In the genomic region with DNA sequence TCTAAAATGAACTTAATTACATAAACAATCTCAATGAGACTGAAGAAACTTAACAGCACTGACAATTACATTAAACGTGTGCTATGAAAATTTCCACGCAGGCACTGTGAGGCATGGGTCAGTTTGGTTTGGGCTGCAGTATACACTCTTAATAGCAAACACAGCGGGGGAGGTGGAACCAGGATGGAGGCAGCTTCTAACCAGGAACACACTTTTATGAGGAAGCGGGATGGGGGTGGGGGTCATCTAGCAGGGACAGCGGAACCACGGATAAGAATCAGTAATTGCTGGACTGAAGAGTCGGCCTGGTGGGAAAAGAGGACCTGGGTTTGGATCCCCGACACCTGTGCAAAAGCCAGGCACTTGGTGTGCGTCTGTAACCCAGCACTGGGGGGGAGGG, we compare ENCODE assay signal across 23 mouse cellular contexts. TPM values are rescaled to one million over a fixed set of nuclear protein-coding genes. Genes with fewer than 3 reads are reported as not detected.
DNase-seq lines count a peak whose midpoint lies in the region; ATAC-seq and TF ChIP-seq lines count a peak whose summit lies in the region.
"Had no signal": no experiment of that assay in that cellular context is flagged by ENCODE, and none has a peak within 500 bp of the region (broad histone marks: within the 10 kb centered on the region; RNA-seq: fewer than 3 reads in every experiment).

No protein-coding gene starts in this region.

- H3K9me3 ChIP-seq in kidney, embryonic 15.5 days (replicated peaks): no peaks in the 10 kb centered on the region
- H3K9me3 ChIP-seq in kidney, postnatal 0 days (replicated peaks; ENCODE audit: low read length): no peaks in the 10 kb centered on the region
- H3K9me3 ChIP-seq in limb, embryonic 10.5 days (replicated peaks): no peaks in the 10 kb centered on the region
- H3K9me3 ChIP-seq in lung, postnatal 0 days (ENCODE audit: low read length): no peaks in the 10 kb centered on the region
- H3K9me3 ChIP-seq: hindbrain, embryonic 12.5 days; hindbrain, embryonic 15.5 days had no signal

- H3K36me3 ChIP-seq in kidney, embryonic 15.5 days: peaks cover 17% of the 10 kb centered on the region; the same call in 1 of the 2 replicates
- H3K36me3 ChIP-seq in kidney, postnatal 0 days (ENCODE audit: insufficient read depth, low read length): no peaks in the 10 kb centered on the region
- H3K36me3 ChIP-seq in limb, embryonic 10.5 days: peaks cover 7% of the 10 kb centered on the region
- no peaks in the 10 kb centered on the region for H3K36me3 ChIP-seq in lung, postnatal 0 days (ENCODE audit: insufficient read depth, low read length)
- H3K36me3 ChIP-seq: hindbrain, embryonic 12.5 days; hindbrain, embryonic 15.5 days had no signal

- H3K4me1 ChIP-seq in kidney, embryonic 15.5 days: peaks cover 23% of the 10 kb centered on the region
- no peaks in the 10 kb centered on the region for H3K4me1 ChIP-seq in kidney, postnatal 0 days (replicated peaks; ENCODE audit: insufficient read depth, low read length)
- peaks cover 37% of the 10 kb centered on the region for H3K4me1 ChIP-seq in limb, embryonic 10.5 days
- no peaks in the 10 kb centered on the region for H3K4me1 ChIP-seq in lung, postnatal 0 days (ENCODE audit: insufficient read depth, low read depth, low read length)
- H3K4me1 ChIP-seq: hindbrain, embryonic 15.5 days had no signal

- no peak for ATAC-seq in kidney, embryonic 15.5 days (replicated peaks; ENCODE audit: low FRiP score)
- ATAC-seq in kidney, postnatal 0 days (replicated peaks; ENCODE audit: low FRiP score, low read depth): no peak
- no peak for ATAC-seq in lung, postnatal 0 days
- ATAC-seq: CD4-positive, CD25-positive, alpha-beta regulatory T cell, adult 4 months; forebrain, embryonic 14.5 days; forebrain, postnatal 0 days had no signal

- DNase-seq in kidney, adult 11 months: no peak
- no peak for DNase-seq in kidney, postnatal 0 days (ENCODE audit: low spot score)
- DNase-seq in kidney, postnatal 14 days: peak; percentile 56
- DNase-seq in limb, embryonic 10.5 days (ENCODE audit: low spot score): no peak
- DNase-seq in lung, postnatal 0 days (ENCODE audit: low spot score): no peak
- no peak for DNase-seq in spleen, adult 18-20 months
- DNase-seq: adrenal gland, adult 2 months; adrenal gland, postnatal 14 days; cerebellum, adult 11 months; cerebellum, adult 2 months; cerebellum, adult 9-11 months; cerebellum, postnatal 25 days; embryo, embryonic 11 days; forebrain, postnatal 0 days; gastrocnemius, adult 2 months; gastrocnemius, postnatal 14 days; heart, adult 11 months had no signal

- no peaks in the 10 kb centered on the region for H3K27me3 ChIP-seq in kidney, embryonic 15.5 days
- H3K27me3 ChIP-seq in kidney, postnatal 0 days (ENCODE audit: insufficient read depth, low read length): no peaks in the 10 kb centered on the region
- no peaks in the 10 kb centered on the region for H3K27me3 ChIP-seq in limb, embryonic 10.5 days (ENCODE audit: low read depth, poor library complexity, severe bottlenecking)
- no peaks in the 10 kb centered on the region for H3K27me3 ChIP-seq in lung, postnatal 0 days (replicated peaks; ENCODE audit: insufficient read depth, low read length)
- H3K27me3 ChIP-seq: hindbrain, embryonic 12.5 days; hindbrain, embryonic 15.5 days had no signal

- peak overlapping the region; percentile 86 for H3K27ac ChIP-seq in kidney, embryonic 15.5 days
- peak overlapping the region; percentile 47 for H3K27ac ChIP-seq in kidney, postnatal 0 days
- H3K27ac ChIP-seq in limb, embryonic 10.5 days: peak overlapping the region; percentile 64
- H3K27ac ChIP-seq in lung, postnatal 0 days (ENCODE audit: low read length): no peak overlapping the region
- H3K27ac ChIP-seq: gastrocnemius, adult 2 months; hindbrain, embryonic 12.5 days; hindbrain, embryonic 15.5 days had no signal

- TF ChIP-seq EP300 in lung, postnatal 0 days (IDR thresholded peaks at IDR 0.05): no peak

- no peak overlapping the region for H3K9ac ChIP-seq in kidney, embryonic 15.5 days
- no peak overlapping the region for H3K9ac ChIP-seq in kidney, postnatal 0 days (ENCODE audit: low read depth, low read length)
- no peak overlapping the region for H3K9ac ChIP-seq in lung, postnatal 0 days (replicated peaks; ENCODE audit: low read depth)
- H3K9ac ChIP-seq: forebrain, postnatal 0 days; hindbrain, embryonic 12.5 days; hindbrain, embryonic 15.5 days had no signal

- TF ChIP-seq CTCF in kidney, postnatal 0 days (IDR thresholded peaks at IDR 0.05; ENCODE audit: low read depth): no peak
- no peak for TF ChIP-seq CTCF in lung, postnatal 0 days (IDR thresholded peaks at IDR 0.05)

- H3K4me3 ChIP-seq in kidney, embryonic 15.5 days (replicated peaks): no peak overlapping the region
- no peak overlapping the region for H3K4me3 ChIP-seq in kidney, postnatal 0 days (replicated peaks; ENCODE audit: low read depth, low read length)
- H3K4me3 ChIP-seq in limb, embryonic 10.5 days: no peak overlapping the region
- no peak overlapping the region for H3K4me3 ChIP-seq in lung, postnatal 0 days (ENCODE audit: low read depth, low read length)
- H3K4me3 ChIP-seq: gastrocnemius, adult 2 months; hindbrain, embryonic 12.5 days; hindbrain, embryonic 15.5 days had no signal

- no peak overlapping the region for H3K4me2 ChIP-seq in kidney, embryonic 15.5 days
- no peak overlapping the region for H3K4me2 ChIP-seq in kidney, postnatal 0 days (ENCODE audit: low read length)
- no peak overlapping the region for H3K4me2 ChIP-seq in lung, postnatal 0 days (replicated peaks; ENCODE audit: low read depth, low read length)
- H3K4me2 ChIP-seq: heart, embryonic 11.5 days; hindbrain, embryonic 12.5 days; hindbrain, embryonic 15.5 days had no signal

- WGBS in kidney, embryonic 15.5 days: 43% methylated on average over 9 of the region's 9 CpGs
- 42% methylated on average over 9 of the region's 9 CpGs for WGBS in kidney, postnatal 0 days
- WGBS in limb, embryonic 10.5 days: 70% methylated on average over 9 of the region's 9 CpGs
- 65% methylated on average over 9 of the region's 9 CpGs for WGBS in lung, postnatal 0 days

RNA-seq across cellular contexts. Expression of gene Ptpru, which starts 34.2 kb away (rescaled TPM):
- polyA plus RNA-seq in kidney, embryonic 15.5 days (2015; fragmentation: Nextera tagmentation; extraction: Ambion mirVana): 30.3 TPM in 2 replicates
- polyA plus RNA-seq in kidney, postnatal 0 days (2015; fragmentation: Nextera tagmentation; extraction: Ambion mirVana): 27.5 and 31.8 TPM in 2 replicates
- polyA plus RNA-seq in limb, embryonic 10.5 days (2016; fragmentation: Nextera tagmentation; extraction: Ambion mirVana): 10.7 and 16.0 TPM in 2 replicates
- polyA plus RNA-seq in lung, postnatal 0 days (2015; fragmentation: Nextera tagmentation; extraction: Ambion mirVana): 8.5 and 9.3 TPM in 2 replicates
- polyA plus RNA-seq: CD4-positive, CD25-positive, alpha-beta regulatory T cell, adult 4 months had no signal

RNA-seq across cellular contexts. Expression of gene Mecr, which starts 39.4 kb away (rescaled TPM):
- 45.8 and 47.4 TPM in 2 replicates for polyA plus RNA-seq in kidney, embryonic 15.5 days (2015; fragmentation: Nextera tagmentation; extraction: Ambion mirVana)
- 43.0 and 45.4 TPM in 2 replicates for polyA plus RNA-seq in kidney, postnatal 0 days (2015; fragmentation: Nextera tagmentation; extraction: Ambion mirVana)
- 52.6 and 58.1 TPM in 2 replicates for polyA plus RNA-seq in limb, embryonic 10.5 days (2016; fragmentation: Nextera tagmentation; extraction: Ambion mirVana)
- 20.6 and 21.2 TPM in 2 replicates for polyA plus RNA-seq in lung, postnatal 0 days (2015; fragmentation: Nextera tagmentation; extraction: Ambion mirVana)
